8 mouse cellular contexts compared by ENCODE assay signal in genomic region chr4:133841035-133841434, GRCm38 (mm10). TPM values are rescaled to one million over a fixed set of nuclear protein-coding genes. Genes with fewer than 3 reads are reported as not detected.
DNase-seq lines count a peak whose midpoint lies in the region; ATAC-seq and TF ChIP-seq lines count a peak whose summit lies in the region.

No protein-coding gene starts in this region.

- H3K36me3 ChIP-seq in kidney, embryonic 14.5 days (ENCODE audit: control insufficient read depth, insufficient read depth, low read length) = no peaks in the 10 kb centered on the region
- H3K36me3 ChIP-seq in G1E (replicated peaks) = no peaks in the 10 kb centered on the region
- no peaks in the 10 kb centered on the region for H3K36me3 ChIP-seq in limb, embryonic 13.5 days

- no peak for DNase-seq in kidney, postnatal 14 days
- DNase-seq in G1E (ENCODE audit: low spot score) = peak; percentile 43
- peak; percentile 73 to 81 for DNase-seq in spleen, postnatal 4 days (ENCODE audit: low spot score in 2 of 2)
- no peak for DNase-seq in gastrocnemius, postnatal 4 days (ENCODE audit: low spot score in 2 of 2)
- DNase-seq in gastrocnemius, adult 18-20 months (ENCODE audit: low spot score) = no peak
- DNase-seq in cerebellum, postnatal 4 days (ENCODE audit: low spot score in 2 of 2) = no peak

- 30% methylated on average over 9 of the region's 9 CpGs for WGBS in kidney, embryonic 14.5 days
- 24% methylated on average over 9 of the region's 9 CpGs for WGBS in limb, embryonic 13.5 days

- no peak overlapping the region for H3K4me2 ChIP-seq in kidney, embryonic 14.5 days (replicated peaks; ENCODE audit: low read depth, low read length)
- no peak overlapping the region for H3K4me2 ChIP-seq in limb, embryonic 13.5 days (replicated peaks)

- ATAC-seq in kidney, embryonic 14.5 days (ENCODE audit: low FRiP score, low TSS enrichment) = peak; percentile 41; the same call in 1 of the 2 replicates
- peak; percentile 34; the same call in 1 of the 2 replicates for ATAC-seq in G1E (ENCODE audit: extremely low read depth, insufficient number of reproducible peaks, low FRiP score, poor library complexity, severe bottlenecking)
- no peak for ATAC-seq in limb, embryonic 13.5 days (ENCODE audit: low FRiP score, low read depth)

- H3K4me1 ChIP-seq in kidney, embryonic 14.5 days (ENCODE audit: control insufficient read depth, insufficient read depth, low read length) = no peaks in the 10 kb centered on the region
- peaks cover 27% of the 10 kb centered on the region for H3K4me1 ChIP-seq in G1E (ENCODE audit: insufficient read depth, low read depth, low read length)
- no peaks in the 10 kb centered on the region for H3K4me1 ChIP-seq in limb, embryonic 13.5 days

- no peak overlapping the region for H3K4me3 ChIP-seq in kidney, embryonic 14.5 days (ENCODE audit: low read length)
- no peak overlapping the region; the same call in 1 of the 2 replicates for H3K4me3 ChIP-seq in G1E (ENCODE audit: low read depth, low read length)
- H3K4me3 ChIP-seq in limb, embryonic 13.5 days = no peak overlapping the region

- peak overlapping the region; percentile 2; the same call in 1 of the 2 replicates for H3K9ac ChIP-seq in kidney, embryonic 14.5 days (ENCODE audit: low read depth, low read length)
- H3K9ac ChIP-seq in limb, embryonic 13.5 days = peak overlapping the region; percentile 19; the same call in 1 of the 2 replicates

- no peaks in the 10 kb centered on the region for H3K9me3 ChIP-seq in kidney, embryonic 14.5 days (ENCODE audit: control insufficient read depth, low read length)
- H3K9me3 ChIP-seq in G1E (replicated peaks) = no peaks in the 10 kb centered on the region
- no peaks in the 10 kb centered on the region for H3K9me3 ChIP-seq in limb, embryonic 13.5 days

- H3K27ac ChIP-seq in kidney, embryonic 14.5 days (ENCODE audit: low read depth, low read length) = no peak overlapping the region
- H3K27ac ChIP-seq in limb, embryonic 13.5 days = no peak overlapping the region

- TF ChIP-seq CTCF in G1E (IDR thresholded peaks at IDR 0.05; ENCODE audit: low read depth, low read length) = no peak

- H3K27me3 ChIP-seq in kidney, embryonic 14.5 days (ENCODE audit: control insufficient read depth, insufficient read depth, low read length) = no peaks in the 10 kb centered on the region
- H3K27me3 ChIP-seq in G1E (ENCODE audit: insufficient read depth, low read length) = 0 out of 2 replicates have a peak, but pooled peaks cover 3% of the 10 kb centered on the region
- no peaks in the 10 kb centered on the region for H3K27me3 ChIP-seq in limb, embryonic 13.5 days

RNA-seq across cellular contexts. Expression of gene Rps6ka1, which starts 46.6 kb away (rescaled TPM):
- 29.6 and 49.8 TPM in 2 replicates for polyA plus RNA-seq in kidney, embryonic 14.5 days (2014; fragmentation: Nextera tagmentation; extraction: Ambion mirVana)
- total RNA-seq in G1E (2014; fragmentation: Nextera tagmentation) = 27.3 and 29.6 TPM in 2 replicates
- total RNA-seq in G1E (2017) = 29.7 and 35.9 TPM in 2 replicates
- 22.3 and 27.4 TPM in 2 replicates for polyA plus RNA-seq in G1E (2012)
- polyA plus RNA-seq in limb, embryonic 13.5 days (2015; fragmentation: Nextera tagmentation; extraction: Ambion mirVana) = 38.4 and 42.2 TPM in 2 replicates
- total RNA-seq in gastrocnemius, postnatal 4 days (2021) = 1 to 10 TPM; 9.0 to 9.6 TPM
- total RNA-seq in gastrocnemius, adult 18-20 months (2021) = 1 to 10 TPM; 4.8 to 5.0 TPM

Comparison
In these comparisons a context has a peak if more than half of its experiments do, and no peak if none do; other contexts are left out.
1. DNase-seq: peak in G1E (single experiment) and spleen, postnatal 4 days (2 of 2); none in kidney, postnatal 14 days (single experiment), gastrocnemius, postnatal 4 days (0 of 2), gastrocnemius, adult 18-20 months (single experiment) and cerebellum, postnatal 4 days (0 of 2).